Mouse (Mus musculus): ENCODE measurements around the gene Scg3. TPM values are rescaled to one million over a fixed set of nuclear protein-coding genes. Genes with fewer than 3 reads are reported as not detected.

Gene Scg3
- polyA plus RNA-seq (2017; shearing (Covaris generic)), result not detected

DNA sequence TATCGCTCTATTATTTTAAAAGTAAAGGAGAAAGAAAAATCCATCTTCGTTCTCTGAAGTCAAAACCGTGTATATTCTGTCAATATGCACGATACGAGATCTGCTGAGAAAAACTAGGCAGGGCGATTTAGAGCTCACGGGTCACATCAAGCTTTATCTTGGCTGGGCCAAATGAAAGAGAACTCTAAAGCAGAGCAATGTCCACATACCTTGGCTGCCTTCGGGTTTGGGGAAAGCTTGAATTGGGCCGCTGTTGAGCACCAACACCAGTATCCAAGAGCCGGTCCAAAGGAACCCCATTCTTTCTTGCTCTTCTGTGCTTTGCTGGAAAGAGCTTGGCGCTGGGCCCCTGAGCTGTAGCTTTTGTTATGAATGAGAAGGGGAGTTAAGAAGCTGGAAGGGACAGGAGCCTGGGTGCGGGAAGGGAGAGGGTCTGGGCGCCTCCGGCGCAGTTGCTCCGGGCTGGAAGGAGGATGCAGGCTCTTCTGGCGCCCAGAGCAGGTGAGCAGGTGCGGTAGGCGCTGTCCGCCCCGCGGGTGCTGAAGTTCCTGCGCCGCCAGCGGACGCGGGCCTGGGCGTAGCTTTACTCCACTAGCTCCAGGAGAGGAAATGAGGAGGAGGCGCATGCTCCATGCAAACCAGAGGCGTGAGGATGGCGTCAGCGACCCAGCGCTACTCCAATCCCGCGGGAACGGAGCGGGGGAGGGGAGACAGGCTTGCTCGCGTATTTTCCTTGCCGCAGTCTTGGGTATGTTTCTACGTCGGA is at the start of gene Scg3:
TSS of gene Scg3 (minus strand) at position 631 of the 766 bp plus-strand sequence.

DNA sequence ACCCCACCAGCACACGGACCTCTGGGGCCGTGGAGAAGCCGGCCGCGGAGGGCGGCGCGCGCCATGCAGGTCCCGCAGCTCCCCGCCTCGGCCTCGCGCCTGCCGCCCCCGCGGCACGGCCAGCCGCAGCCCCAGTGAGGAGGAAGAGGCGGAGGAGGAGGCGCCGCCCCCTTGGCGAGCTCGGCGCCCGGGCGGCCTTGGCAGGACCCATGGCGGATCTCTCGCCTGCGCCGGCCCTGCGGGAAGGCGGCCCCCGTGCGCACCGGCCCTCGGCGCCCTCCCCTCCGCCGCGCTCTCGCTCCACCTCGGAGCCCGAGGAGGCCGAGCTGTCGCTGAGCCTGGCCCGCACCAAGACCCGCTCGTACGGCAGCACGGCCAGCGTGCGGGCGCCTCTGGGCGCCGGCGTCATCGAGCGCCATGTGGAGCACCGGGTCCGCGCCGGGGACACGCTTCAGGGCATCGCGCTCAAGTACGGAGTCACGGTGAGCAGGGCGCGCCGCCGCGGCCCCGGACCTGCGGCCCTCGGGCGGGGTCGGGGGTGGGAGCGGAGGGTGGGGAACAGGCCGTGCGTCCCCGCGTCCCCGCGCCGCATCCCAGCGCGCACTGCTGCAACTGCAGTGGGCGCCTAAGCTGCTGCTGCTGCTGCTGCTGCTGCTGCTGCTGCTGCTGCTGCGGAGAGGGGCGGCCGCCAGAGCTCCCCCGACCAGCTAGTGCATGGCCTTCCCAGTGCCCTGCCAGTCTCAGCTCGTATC is 58.1 kb downstream of the Scg3 start, which contains the start of gene Lysmd2:
TSS of gene Lysmd2 (plus strand) at position 186 of the 752 bp plus-strand sequence.

DNA sequence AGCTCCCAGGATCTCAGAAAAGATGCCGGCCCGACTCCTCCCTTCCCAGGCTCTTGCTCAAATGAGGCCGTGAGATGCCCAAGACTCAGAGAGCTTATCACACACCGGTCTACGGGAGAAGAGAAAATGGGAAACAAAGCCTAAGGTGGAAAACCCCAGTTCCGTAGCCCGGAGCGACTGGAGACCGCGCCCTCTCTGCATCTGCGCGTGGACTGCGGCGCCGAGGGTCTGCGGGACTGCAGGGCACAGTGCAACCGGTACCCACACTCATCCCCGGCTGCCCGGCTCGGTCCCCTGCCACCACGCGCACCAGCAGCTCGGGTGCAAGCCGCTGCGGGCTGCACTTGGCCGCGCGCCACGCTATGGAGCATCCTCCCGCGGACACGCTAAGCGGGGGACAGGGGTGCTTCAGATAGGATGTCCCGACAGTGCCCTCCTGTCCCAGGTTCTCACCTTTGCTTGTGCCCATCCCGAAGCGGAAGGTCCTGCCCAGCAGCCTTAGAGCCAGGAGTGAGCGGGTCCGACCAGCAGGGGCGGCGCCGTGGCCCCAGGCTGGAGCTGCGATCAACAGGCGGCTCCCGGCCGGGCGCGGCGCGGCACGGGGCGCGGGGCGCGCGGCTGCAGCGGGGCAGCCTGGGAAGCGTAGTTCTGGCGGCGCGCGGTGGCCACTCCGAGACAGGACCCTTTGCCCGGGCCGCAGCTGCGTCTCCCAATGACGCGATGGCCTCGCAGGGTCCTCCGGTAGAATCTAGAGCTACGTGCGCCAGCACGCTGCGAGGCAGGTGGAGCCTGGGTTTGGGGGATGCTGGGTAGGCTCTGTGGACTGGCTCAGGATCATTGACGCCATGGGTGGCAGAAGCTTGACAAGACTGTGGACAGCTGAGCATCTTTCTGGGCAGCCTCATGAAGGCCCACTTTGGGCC is 73.0 kb downstream of the Scg3 start, which contains the start of gene Tmod2:
TSS of gene Tmod2 (minus strand) at position 755 of the 923 bp plus-strand sequence.

Other genes with a start within 250 kb of the Scg3 start
- gene Leo1, start 242.5 kb downstream of the Scg3 start, polyA plus RNA-seq (2017; shearing (Covaris generic)), result 31.5 TPM
- gene Tmod3, start 124.4 kb downstream of the Scg3 start, polyA plus RNA-seq (2017; shearing (Covaris generic)), result 177 TPM
- 0.17 TPM for gene Tmod2, start 72.7 kb downstream of the Scg3 start, polyA plus RNA-seq (2017; shearing (Covaris generic))
- 10.7 TPM for gene Lysmd2, start 58.3 kb downstream of the Scg3 start, polyA plus RNA-seq (2017; shearing (Covaris generic))
- gene Bmp5, start 91.3 kb upstream of the Scg3 start, polyA plus RNA-seq (2017; shearing (Covaris generic)), result not detected